Mouse (Mus musculus) mature B cell (primary cell): ENCODE measurements around the gene Ptch1.

Experiments used
- in situ Hi-C: fragments of 300-500 bp; cut with MboI; formaldehyde crosslinking; loops from 2 replicates; pipeline ENCODE4 v1.14.3; 2019

The Ptch1 gene

GRCm38 (mm10) chr13:63541510-63541909 is 31.9 kb downstream of the Ptch1 start:
- in situ Hi-C loops: no loop called here

- in situ Hi-C loops: no loop called here
Observed at GRCm38 (mm10) chr13:63540584-63540983, 32.8 kb downstream of the Ptch1 start.

GRCm38 (mm10) chr13:63534981-63535380 is 38.4 kb downstream of the Ptch1 start:
- in situ Hi-C loops: no loop called here

GRCm38 (mm10) chr13:63530857-63531256 is 42.5 kb downstream of the Ptch1 start:
- in situ Hi-C loops: no loop called here

- in situ Hi-C loops: no loop called here
Observed at GRCm38 (mm10) chr13:63530371-63530764, 43.0 kb downstream of the Ptch1 start.

- in situ Hi-C loops: no loop called here
Observed at GRCm38 (mm10) chr13:63529602-63530370, 43.6 kb downstream of the Ptch1 start.

GRCm38 (mm10) chr13:63528852-63529251 is 44.5 kb downstream of the Ptch1 start:
- in situ Hi-C loops: no loop called here

- in situ Hi-C loops: no loop called here
Observed at GRCm38 (mm10) chr13:63528164-63528675, 45.2 kb downstream of the Ptch1 start.

- in situ Hi-C loops: no loop called here
Observed at GRCm38 (mm10) chr13:63525571-63526197, 47.7 kb downstream of the Ptch1 start.

GRCm38 (mm10) chr13:63524608-63525570 is 48.5 kb downstream of the Ptch1 start:
- in situ Hi-C loops: no loop called here

GRCm38 (mm10) chr13:63524061-63524460 is 49.3 kb downstream of the Ptch1 start:
- in situ Hi-C loops: no loop called here

GRCm38 (mm10) chr13:63522832-63523231 is 50.6 kb downstream of the Ptch1 start:
- in situ Hi-C loops: no loop called here

GRCm38 (mm10) chr13:63520110-63520509 is 53.3 kb downstream of the Ptch1 start:
- in situ Hi-C loops: no loop called here

GRCm38 (mm10) chr13:63516535-63516934 is 56.9 kb downstream of the Ptch1 start:
- in situ Hi-C loops: no loop called here

- in situ Hi-C loops: no loop called here
Observed at GRCm38 (mm10) chr13:63515542-63515941, 57.9 kb downstream of the Ptch1 start.

- in situ Hi-C loops: no loop called here
Observed at GRCm38 (mm10) chr13:63514931-63515360, 58.5 kb downstream of the Ptch1 start.

GRCm38 (mm10) chr13:63513374-63514098 is 59.9 kb downstream of the Ptch1 start:
- in situ Hi-C loops: no loop called here

- in situ Hi-C loops: no loop called here
Observed at GRCm38 (mm10) chr13:63512411-63512810, 61.0 kb downstream of the Ptch1 start.

- in situ Hi-C loops: no loop called here
Observed at GRCm38 (mm10) chr13:63507821-63508220, 65.6 kb downstream of the Ptch1 start.

- in situ Hi-C loops: no loop called here
Observed at GRCm38 (mm10) chr13:63507001-63507556, 66.3 kb downstream of the Ptch1 start.

- in situ Hi-C loops: no loop called here
Observed at GRCm38 (mm10) chr13:63506364-63506763, 67.0 kb downstream of the Ptch1 start.
